Mouse (Mus musculus) cerebellum, adult (tissue): ENCODE results near the gene Foxa1.

Source experiments
- ATAC-seq: cut with Nextera tagmentation; 2 replicates; pipeline ENCODE4 v1.9.2; 2017; ENCODE audit warnings: mild to moderate bottlenecking, moderate library complexity, mixed read lengths; ENCODE audit not compliant: insufficient number of reproducible peaks, low FRiP score, low TSS enrichment

Gene Foxa1

DNA sequence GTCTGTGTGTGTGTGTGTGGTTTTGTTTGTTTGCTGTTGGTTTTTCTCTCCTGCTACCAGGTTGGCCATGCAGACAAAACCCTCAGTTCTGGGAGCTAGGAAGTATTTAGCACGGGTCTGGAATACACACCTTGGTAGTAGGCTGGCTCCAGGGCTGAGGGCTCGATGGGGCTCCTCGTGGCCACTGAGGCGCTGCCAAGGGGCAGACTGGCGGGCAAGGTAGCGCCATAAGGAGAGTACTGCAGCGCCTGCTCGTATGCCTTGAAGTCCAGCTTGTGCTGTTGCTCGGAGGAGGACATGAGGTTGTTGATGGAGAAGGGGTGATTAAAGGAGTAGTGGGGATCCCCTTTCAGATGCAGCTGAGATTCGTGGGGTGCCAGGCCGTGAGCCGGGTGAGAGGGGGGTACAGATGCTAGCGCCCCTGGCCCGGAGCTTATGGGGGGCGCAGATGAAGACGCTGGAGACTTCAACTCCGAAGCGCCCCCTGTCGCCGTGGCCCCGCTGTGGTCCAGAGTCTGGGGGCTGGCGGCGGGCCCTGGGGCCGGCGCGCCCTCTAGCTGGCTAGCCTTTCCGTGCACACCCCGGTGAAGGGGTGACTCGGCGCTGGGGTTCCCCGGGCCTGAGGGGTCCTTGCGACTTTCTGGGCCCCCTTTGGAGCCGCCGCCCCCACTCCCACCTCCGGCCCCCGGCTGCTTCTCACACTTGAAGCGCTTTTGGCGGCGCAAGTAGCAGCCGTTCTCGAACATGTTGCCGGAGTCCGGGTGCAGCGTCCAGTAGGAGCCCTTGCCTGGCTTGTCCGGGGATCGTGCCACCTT, 4.6 kb downstream of the Foxa1 start:
- no peak for ATAC-seq

DNA sequence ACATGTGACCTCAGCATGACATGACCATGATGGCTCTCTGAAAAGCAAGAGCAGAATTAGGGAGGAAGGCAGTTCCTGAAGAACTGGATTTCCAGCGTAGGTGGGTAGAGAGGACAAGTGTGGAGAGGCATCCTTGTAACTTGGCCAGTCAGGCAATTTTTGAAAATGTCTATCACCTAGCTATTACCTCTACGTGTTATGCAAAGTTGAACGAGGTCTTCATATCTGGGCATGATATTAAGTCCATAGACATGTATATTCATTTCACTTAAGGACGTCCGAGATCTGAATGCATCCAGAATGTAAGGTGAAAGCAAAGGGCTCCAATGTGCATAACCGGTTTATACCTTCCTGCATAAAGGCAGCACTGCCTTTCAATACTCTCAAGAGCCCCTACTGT, 5.6 kb downstream of the Foxa1 start:
- ATAC-seq: no peak

DNA sequence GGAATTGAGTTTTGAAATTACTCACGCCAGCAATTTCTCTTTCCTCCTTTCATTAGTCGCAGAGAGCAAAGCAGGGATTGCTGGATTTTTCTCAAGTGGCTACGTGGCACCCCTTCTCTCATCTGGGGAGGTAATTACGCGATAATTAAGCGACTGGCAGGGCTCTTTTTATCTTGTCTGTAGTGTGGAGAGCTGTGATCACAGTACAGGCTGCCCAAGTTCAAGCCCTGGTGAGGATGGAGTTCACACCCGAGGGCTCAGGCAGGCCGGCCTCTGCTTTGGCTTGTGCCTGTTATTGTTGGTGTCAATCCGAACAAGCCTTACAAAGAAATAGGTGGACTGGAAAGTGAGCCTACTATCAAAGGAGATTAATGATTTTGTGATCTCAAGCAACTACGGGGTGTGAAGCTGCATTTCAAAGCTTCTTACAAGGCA, 7.1 kb downstream of the Foxa1 start:
- no peak for ATAC-seq

DNA sequence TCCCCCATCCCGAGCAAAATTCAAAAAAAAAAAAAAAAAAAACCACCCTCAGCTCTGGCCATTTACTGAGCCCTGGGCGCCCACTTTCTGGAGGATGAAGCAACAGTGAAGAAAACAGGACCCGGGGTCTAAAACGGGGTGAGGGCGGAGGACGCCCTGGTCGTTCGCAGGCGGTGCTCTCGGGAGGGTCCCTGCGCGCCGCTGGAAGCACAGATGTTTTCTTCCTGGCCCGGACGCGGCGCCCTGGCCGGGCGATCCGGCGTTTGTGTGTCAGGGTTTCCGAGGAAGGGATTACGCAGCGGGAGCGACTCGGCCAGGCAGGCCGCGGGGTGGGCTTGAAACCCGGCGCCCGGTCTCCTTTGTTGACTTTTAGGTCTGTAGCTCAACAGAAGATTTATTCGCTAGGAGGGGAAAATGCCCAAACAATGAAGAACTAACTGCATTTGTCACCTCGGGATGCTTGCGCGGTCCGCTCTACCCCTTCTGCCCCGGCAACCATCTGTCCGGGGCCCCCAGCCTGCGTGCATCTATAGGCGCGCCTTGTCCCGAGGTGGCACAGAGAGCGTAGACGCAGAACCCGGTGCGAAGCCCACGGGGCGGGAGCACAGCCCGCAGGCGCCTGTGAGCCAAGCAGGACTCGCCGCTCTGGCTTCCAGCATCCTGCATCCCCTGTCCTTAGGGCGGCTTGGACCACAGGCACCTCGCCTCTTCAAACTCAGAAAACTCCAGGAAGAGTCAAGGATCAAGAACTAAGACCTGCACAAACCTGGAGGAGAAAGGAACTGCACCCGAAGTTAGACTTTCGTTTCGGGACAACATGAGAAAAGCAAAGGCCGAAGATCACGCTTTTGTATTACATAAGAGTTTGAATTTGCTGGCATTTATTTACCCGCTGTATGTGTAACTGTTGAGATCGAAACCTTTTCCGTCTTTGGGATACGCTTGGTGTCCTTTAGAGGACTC, 7.8 kb downstream of the Foxa1 start:
- ATAC-seq: no peak

DNA sequence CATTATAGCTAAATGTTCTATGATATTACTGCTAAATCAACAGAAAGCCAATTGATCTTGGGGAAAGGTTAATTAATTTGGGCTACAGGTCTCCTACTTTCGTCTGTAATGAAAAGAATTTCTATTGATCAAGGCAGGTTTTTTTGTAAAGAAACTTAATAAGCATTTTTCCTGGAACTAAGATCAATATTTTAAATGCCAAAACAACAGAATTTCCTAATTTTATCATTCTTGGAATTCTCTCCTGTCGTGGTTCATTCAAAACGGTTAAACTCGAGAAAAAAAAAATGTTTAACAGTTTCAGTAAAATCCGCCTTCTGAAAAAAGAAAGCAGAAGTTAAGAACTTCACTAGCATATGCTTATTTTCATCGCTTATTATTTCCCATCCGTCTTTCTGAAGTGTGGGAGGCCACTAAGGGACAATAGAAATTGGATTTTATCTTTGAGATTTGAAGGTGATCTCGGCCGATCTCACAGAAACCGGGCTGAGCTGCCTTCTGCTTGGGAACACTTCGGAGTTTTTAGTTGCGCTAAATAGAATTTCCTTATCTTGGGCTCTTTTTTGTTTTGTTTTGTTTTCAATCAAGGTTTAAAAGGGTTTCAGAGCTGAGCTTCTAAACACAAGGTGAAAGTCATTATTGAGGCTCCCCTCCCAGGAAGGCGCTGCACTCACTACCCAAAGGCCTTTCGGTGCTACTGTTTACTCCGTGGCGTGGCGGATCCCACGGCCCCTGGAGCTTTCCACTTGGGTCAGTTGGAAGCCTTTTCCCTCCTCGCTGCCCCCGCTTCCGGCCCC, 8.7 kb downstream of the Foxa1 start:
- ATAC-seq: no peak

DNA sequence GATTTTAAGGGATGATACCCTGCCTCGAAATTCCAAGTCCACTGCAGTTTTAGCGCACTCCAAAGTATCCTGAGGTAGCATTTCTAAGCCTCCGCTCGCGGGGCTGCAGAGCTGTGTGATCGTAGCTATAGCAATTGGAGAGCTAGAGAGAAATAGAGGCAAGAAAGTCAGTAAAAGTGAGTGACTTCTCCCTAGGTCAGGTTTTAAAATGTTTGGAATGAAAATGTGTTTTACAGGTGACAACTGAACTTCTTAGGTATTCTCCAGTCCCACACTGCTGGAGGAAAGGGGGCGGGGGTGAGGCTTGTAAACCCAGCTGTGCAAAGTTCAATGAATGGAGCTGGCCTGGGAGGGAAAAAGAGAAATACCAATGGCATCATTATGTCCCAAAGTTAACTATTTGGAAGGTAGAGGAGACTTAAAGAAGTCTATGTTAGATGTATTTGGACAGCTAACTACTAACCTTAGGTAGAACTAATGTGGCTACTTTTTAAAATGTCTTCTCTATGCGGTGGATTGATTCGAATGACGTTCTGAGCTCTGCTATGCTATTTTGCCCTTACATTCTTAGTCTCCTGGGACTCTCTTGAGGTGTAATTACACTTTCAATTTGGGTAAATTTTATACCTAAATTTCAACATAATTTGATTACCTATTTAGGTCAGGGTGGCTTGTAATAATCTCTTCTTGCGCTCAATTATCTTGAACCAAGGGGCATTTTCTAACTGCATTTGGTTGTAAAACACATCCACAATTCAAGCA, 9.6 kb downstream of the Foxa1 start:
- ATAC-seq: no peak

DNA sequence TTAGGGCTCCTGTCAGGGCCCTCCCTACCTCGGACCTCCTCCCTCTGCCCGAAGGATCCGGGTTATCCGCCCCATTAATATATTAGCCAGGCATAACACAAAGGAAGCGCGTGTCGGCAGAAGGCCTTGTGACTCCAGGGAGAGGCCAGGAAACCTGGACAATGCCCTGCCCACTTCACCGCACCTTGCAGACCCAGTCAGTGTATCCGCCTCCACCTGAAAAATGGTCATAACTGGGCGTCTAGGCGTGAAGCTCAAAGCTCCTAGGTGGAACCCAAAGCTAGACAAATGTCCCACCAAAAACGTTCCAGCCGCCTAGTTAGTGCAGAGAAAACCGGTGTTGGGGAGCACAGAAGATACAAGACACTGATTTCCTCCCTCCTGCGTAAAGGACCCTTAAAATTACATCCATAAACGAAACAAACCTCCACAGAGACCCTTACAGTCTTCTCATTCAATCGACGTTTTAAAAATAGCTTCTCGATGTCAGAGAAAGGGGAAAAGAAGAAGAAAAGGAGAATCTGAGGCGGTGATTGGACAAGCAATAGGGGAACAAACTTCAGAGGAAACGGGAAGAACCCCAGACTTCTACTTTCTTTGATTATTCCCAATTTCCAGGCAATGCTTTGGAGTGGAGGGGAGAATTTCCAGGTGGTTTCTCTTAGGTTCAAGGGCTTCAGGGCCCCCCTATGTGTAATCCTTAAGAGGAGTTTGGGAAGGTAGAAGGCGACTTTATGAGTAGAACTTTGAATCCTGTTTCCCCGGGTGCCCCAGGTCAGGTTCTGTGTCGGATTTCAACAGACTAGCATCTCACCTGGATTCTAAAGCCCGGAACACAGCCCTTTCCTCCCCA, 10.4 kb downstream of the Foxa1 start:
- no peak for ATAC-seq

DNA sequence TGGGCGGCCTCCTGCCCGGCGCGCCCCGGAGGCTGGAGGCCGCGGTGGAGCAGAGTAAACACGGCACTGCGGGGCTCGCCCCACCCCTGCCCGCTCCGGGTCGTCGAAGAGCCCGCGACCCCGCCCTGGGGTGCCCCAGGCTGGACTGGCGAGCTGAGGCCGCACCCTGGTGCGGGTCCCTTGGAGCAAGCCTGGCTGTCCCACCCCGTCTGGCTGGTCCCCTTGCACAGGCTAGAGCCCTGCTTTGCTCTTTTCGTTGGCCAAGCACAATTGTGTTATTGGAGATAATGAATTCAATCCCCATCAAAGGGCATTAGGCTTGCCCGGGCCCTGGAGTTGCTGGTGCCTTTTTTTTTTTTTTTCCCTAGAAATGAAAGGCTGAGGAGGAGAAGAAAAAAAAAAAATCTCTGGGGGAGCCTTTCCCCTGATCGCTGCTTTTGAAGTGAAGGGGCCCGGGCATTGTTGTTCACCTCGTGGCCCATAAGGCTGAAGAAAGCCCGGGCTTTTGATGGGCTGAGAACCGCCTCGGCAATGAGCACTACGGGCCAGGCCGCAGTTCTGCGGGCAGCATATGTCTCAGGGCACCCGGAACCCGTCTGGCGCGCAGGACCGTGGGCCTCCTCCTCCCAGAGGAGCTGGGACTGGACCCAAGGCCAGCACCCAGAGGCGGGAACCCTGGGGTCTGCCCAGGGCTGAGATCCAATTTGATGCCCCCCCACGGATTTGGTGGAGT, 11.7 kb downstream of the Foxa1 start:
- ATAC-seq: no peak

DNA sequence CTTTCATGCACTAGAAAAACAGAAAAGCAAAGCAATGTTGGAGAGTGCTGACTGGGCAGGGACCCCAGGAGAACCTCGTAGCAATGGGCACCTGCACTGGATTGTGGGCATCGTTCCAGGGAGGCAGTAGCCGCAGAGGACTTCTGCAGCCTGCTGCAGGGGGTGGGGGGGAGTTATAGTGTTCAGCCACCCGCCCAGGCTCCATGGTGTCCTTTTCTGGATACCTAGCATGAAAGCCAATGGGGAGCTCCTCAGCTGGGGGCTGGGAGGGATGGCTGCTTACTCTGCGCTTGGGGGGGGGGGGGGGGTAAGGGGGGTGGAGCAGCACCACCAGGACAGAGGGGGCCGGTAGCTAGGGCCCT, 12.2 kb downstream of the Foxa1 start:
- ATAC-seq: no peak

DNA sequence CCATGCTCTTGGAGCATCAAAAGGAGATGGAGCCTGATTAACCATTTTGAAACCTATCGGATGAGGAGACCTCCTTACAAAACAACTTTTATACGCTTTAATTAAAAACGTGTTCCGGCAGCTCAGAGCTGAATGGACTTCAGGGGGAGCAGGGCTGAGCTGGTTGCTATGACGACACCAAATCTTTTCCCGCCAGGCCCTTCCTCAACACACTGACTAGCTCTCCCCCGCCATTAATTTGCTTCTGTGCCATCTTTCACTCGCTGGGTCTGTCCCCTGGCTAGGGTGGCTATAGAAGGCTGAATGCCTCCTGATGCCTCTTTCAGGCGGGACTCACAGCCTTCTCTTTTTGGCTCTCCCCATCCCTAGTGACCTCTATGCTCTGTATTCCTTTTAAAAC, 16.2 kb downstream of the Foxa1 start:
- no peak for ATAC-seq

DNA sequence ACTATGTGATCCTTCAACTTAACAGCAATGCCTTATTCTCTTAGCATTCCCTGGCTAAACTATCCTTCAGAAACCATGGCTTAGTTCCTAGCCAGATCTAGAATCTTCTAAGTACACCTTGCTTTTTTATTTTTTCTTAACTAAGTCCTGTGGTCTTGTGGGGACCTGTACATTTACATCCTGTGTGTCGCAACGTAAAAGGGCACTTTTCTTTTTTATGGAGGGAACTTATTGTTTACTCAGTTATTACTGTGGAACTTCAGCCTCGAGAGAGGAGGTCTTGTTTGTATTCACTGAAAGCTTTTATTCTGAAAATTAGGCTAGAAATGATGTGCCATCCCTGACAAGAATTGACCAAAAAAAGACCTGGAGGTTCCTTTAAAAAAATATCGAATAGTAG, 18.4 kb downstream of the Foxa1 start:
- no peak for ATAC-seq

DNA sequence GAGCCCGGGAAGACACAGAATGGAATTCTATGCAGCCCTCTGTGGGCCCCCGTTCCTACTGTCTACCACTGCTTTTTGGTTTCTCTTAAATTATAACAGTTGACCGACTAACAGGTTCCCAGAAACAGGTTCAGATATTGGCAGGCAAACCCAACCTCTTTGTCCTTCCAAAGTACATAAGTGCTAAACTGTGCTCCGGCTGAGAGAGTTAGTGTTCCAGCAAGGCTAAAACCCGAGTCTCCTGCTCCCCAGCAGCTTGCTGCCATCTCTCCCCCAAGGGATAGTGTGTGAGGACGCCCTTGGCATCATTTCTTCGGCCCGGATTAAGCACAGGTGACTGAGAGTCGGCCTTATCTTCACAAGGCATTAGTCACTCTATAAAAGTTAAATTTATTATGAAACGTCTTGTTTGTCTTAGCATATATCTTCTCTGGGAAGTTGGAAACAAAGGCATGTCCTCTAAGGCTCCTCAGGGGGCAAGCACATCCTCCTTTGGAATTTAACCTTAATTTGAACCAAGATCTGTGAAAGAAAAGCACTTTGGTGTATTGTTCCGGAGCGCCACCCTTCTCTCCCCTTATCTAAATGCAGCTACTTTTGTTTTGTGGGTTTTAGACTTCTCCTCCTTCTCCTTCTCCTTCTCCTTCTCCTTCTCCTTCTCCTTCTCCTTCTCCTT, 30.9 kb downstream of the Foxa1 start:
- no peak for ATAC-seq

DNA sequence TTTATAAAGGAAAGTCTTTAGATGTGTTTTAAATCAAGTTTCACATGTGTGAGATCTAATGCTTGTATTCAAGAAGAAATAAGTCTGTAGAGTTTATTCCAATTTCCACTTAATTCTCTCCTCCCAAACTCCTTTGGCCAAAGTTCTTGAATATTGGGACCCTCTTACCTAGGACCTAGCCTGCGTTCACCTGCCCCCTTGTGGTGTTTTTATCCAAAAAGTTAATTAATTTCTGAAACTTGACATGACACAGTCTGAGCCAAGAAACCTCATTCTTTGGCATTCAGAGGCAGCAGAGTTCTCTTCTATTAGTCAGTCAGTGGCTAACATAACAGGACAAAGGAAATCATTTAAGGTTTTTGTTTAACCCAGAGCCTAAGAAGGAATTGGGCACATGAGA, 32.2 kb downstream of the Foxa1 start:
- no peak for ATAC-seq

DNA sequence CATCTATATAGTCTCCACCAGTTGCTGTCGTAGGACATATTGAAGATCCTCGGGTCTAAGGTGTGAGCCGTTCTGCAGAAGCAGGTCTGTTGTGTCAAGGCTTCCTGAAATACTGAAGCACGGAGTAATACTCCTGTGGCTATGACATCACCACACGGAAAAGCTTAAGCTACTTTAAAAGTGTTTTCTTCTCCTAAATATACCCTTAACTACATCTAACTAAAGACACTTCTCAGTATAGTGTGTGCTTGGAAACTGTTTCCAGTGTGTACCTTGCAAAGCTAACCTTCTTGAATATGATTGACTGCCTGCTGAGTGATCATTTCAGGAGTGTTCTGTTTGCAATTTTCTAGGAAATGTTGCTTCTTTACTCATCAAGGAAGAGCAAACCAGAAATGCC, 35.2 kb downstream of the Foxa1 start:
- ATAC-seq: no peak

DNA sequence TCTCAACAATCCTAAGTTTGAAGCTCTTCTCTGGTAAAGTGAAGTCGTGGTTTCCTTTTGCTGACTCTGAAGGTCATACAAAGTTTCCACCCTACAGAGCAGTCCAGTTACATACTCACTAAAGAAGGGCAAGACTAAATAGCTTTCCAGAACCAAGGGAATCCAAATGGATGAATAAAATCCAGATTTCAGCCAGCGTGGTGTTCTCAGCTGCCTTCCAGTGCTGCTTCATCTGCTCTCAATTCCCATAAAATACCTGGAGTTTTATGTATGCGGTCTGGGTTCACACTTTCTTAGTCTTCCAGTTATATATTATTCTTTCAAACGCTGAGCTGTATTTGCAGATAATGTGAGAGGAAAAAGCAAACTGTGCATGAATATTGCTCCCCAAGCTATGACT, 35.6 kb downstream of the Foxa1 start:
- no peak for ATAC-seq

DNA sequence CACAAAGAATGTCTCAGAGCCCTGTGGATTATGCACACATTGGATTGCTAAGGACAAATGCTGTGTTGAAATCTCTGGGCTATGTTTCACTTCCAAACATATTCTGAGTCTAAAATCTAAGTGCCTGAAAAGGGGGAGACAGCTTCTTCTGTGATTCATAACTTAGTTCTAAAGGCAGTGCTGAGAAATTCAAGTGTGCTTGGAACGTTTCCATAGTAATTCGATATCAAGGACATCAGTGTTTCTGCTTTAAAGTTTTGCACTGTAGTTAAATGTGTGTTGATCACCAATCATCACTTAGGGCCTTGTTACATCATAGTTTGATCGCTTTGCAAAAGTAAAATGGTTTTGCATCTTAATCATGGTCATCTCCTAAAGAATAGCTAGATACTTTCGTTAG, 37.0 kb downstream of the Foxa1 start:
- ATAC-seq: no peak

DNA sequence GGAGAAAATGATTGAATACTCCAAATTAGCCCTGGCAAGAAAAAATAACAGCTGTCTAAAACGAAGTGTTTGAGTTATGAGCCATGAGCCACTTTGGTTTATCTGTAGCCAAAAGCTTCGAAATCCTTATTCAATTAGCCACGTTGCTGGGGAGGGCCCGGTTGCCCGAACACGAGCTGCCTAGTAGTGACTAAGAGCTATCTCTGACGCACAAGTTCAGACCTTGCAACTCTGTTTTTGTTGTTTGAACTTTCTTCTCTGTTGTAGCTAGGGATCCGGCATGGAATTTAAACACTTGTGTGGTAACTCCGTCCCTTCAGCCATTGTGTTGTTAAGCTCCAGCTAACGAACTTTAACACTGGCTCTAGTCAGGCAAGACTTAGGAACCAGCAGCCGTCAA, 37.8 kb downstream of the Foxa1 start:
- ATAC-seq: no peak

DNA sequence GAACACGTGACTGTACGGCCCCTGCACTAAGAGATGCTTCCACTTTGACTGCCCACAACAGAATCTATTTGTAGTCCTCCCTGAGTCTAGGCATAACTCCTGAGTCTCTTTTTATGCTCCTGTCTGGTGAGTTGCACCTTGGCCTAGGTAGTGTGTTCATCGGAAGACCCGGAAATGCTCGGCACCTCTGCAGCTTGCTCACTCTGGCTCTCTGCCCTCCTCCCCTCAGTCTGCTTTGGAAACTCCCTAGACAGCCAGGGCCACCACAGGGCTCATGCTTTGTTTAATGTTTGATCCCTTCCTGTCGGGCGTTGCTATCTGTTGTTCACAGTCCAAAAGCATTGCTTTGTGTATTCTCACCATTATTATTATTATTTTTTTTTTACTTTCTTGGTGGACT, 41.4 kb downstream of the Foxa1 start:
- no peak for ATAC-seq
